Mouse (Mus musculus): Measurements from ENCODE around the gene Cblc.

Gene Cblc

GRCm38 (mm10) chr7:19755008-19755407 lies 41.6 kb downstream of the Cblc start:
- no peak for DNase-seq (ENCODE audit: extremely low read depth, insufficient read length, low spot score)

GRCm38 (mm10) chr7:19754065-19754464 lies 42.5 kb downstream of the Cblc start:
- DNase-seq (ENCODE audit: extremely low read depth, insufficient read length, low spot score) = no peak

GRCm38 (mm10) chr7:19753587-19753986 lies 43.0 kb downstream of the Cblc start:
- no peak for DNase-seq (ENCODE audit: extremely low read depth, insufficient read length, low spot score)

- no peak for DNase-seq (ENCODE audit: extremely low read depth, insufficient read length, low spot score)
Measured at GRCm38 (mm10) chr7:19752652-19753051, 44.0 kb downstream of the Cblc start.

GRCm38 (mm10) chr7:19751070-19751383 lies 45.6 kb downstream of the Cblc start:
- no peak for DNase-seq (ENCODE audit: extremely low read depth, insufficient read length, low spot score)

GRCm38 (mm10) chr7:19750217-19751069 lies 46.2 kb downstream of the Cblc start, which contains the start of gene Nectin2:
Nectin2 (minus strand) TSS chr7:19750483.
- DNase-seq (ENCODE audit: extremely low read depth, insufficient read length, low spot score) = peak; percentile 84

GRCm38 (mm10) chr7:19749389-19750216 lies 47.0 kb downstream of the Cblc start:
- DNase-seq (ENCODE audit: extremely low read depth, insufficient read length, low spot score) = peak; percentile 93

GRCm38 (mm10) chr7:19748219-19749195 lies 48.1 kb downstream of the Cblc start:
- DNase-seq (ENCODE audit: extremely low read depth, insufficient read length, low spot score) = no peak

GRCm38 (mm10) chr7:19747420-19748218 lies 49.0 kb downstream of the Cblc start:
- no peak for DNase-seq (ENCODE audit: extremely low read depth, insufficient read length, low spot score)

- DNase-seq (ENCODE audit: extremely low read depth, insufficient read length, low spot score) = no peak
Measured at GRCm38 (mm10) chr7:19746426-19747201, 50.0 kb downstream of the Cblc start.

- DNase-seq (ENCODE audit: extremely low read depth, insufficient read length, low spot score) = no peak
Measured at GRCm38 (mm10) chr7:19745971-19746370, 50.6 kb downstream of the Cblc start.

GRCm38 (mm10) chr7:19744590-19745385 lies 51.8 kb downstream of the Cblc start:
- no peak for DNase-seq (ENCODE audit: extremely low read depth, insufficient read length, low spot score)

GRCm38 (mm10) chr7:19743791-19744190 lies 52.8 kb downstream of the Cblc start:
- no peak for DNase-seq (ENCODE audit: extremely low read depth, insufficient read length, low spot score)

- no peak for DNase-seq (ENCODE audit: extremely low read depth, insufficient read length, low spot score)
Measured at GRCm38 (mm10) chr7:19742468-19742867, 54.1 kb downstream of the Cblc start.

- DNase-seq (ENCODE audit: extremely low read depth, insufficient read length, low spot score) = no peak
Measured at GRCm38 (mm10) chr7:19741329-19742031, 55.1 kb downstream of the Cblc start.

- DNase-seq (ENCODE audit: extremely low read depth, insufficient read length, low spot score) = no peak
Measured at GRCm38 (mm10) chr7:19740269-19740668, 56.3 kb downstream of the Cblc start.

- DNase-seq (ENCODE audit: extremely low read depth, insufficient read length, low spot score) = no peak
Measured at GRCm38 (mm10) chr7:19738771-19739170, 57.8 kb downstream of the Cblc start.
